Mouse (Mus musculus): Measurements from ENCODE around the gene Nfam1.

Nfam1 gene

GRCm38 (mm10) chr15:83037755-83038483 is 4.8 kb upstream of the Nfam1 start:
- DNase-seq = peak; percentile 83 to 94

- DNase-seq = no peak
Measured at GRCm38 (mm10) chr15:83036900-83037519, 3.9 kb upstream of the Nfam1 start.

- peak; percentile 72 to 73 for DNase-seq
Measured at GRCm38 (mm10) chr15:83036089-83036488, 3.0 kb upstream of the Nfam1 start.

- no peak for DNase-seq
Measured at GRCm38 (mm10) chr15:83034275-83034977, 1.3 kb upstream of the Nfam1 start.

GRCm38 (mm10) chr15:83030884-83031283 is 2.2 kb downstream of the Nfam1 start:
- no peak for DNase-seq

- peak in 1 of 2 experiments; percentile 39 for DNase-seq
Measured at GRCm38 (mm10) chr15:83029725-83030718, 3.1 kb downstream of the Nfam1 start.

GRCm38 (mm10) chr15:83026129-83026528 is 7.0 kb downstream of the Nfam1 start:
- no peak for DNase-seq

GRCm38 (mm10) chr15:83025041-83025760 is 7.9 kb downstream of the Nfam1 start:
- no peak for DNase-seq

- no peak for DNase-seq
Measured at GRCm38 (mm10) chr15:83022947-83023346, 10.2 kb downstream of the Nfam1 start.

GRCm38 (mm10) chr15:83010990-83011664 is 22.0 kb downstream of the Nfam1 start:
- DNase-seq = no peak

- no peak for DNase-seq
Measured at GRCm38 (mm10) chr15:83010423-83010822, 22.7 kb downstream of the Nfam1 start.

GRCm38 (mm10) chr15:83009532-83009931 is 23.6 kb downstream of the Nfam1 start:
- DNase-seq = peak; percentile 40 to 47

- peak; percentile 63 to 68 for DNase-seq
Measured at GRCm38 (mm10) chr15:83008761-83009423, 24.2 kb downstream of the Nfam1 start.

GRCm38 (mm10) chr15:83007346-83007920 is 25.7 kb downstream of the Nfam1 start:
- DNase-seq = no peak

- no peak for DNase-seq
Measured at GRCm38 (mm10) chr15:83002665-83003548, 30.2 kb downstream of the Nfam1 start.

- peak; percentile 58 to 65 for DNase-seq
Measured at GRCm38 (mm10) chr15:82998811-82999221, 34.3 kb downstream of the Nfam1 start.

GRCm38 (mm10) chr15:82996431-82996830 is 36.7 kb downstream of the Nfam1 start:
- no peak for DNase-seq

GRCm38 (mm10) chr15:82995239-82995638 is 37.9 kb downstream of the Nfam1 start:
- no peak for DNase-seq

- DNase-seq = no peak
Measured at GRCm38 (mm10) chr15:82992911-82993310, 40.2 kb downstream of the Nfam1 start.
